Mouse (Mus musculus): ENCODE data around the gene Pgpep1. TPM values are rescaled to one million over a fixed set of nuclear protein-coding genes. Genes with fewer than 3 reads are reported as not detected.

Pgpep1 gene
- polyA plus RNA-seq, 1 experiment from 2014 or later = 18.9 TPM

GRCm38 (mm10) chr8:70657739-70658138, 2.4 kb downstream of the Pgpep1 start:
- WGBS (ENCODE audit: insufficient replicate concordance) = 74% methylated on average over 2 of the region's 2 CpGs
- H3K4me2 ChIP-seq (ENCODE audit: low read depth, low read length) = peak overlapping the region; percentile 93; the same call in 1 of the 2 replicates
- H3K4me3 ChIP-seq (ENCODE audit: low read depth, low read length) = no peak overlapping the region
- ATAC-seq (ENCODE audit: low read depth) = no peak
- H3K27me3 ChIP-seq (ENCODE audit: control insufficient read depth, insufficient read depth, low read depth, low read length) = no peaks in the 10 kb centered on the region
- H3K4me1 ChIP-seq (ENCODE audit: control insufficient read depth, low read depth, low read length) = peaks cover 36% of the 10 kb centered on the region
- no peaks in the 10 kb centered on the region for H3K9me3 ChIP-seq (replicated peaks; ENCODE audit: control insufficient read depth, low read length)
- H3K27ac ChIP-seq (ENCODE audit: low read length) = no peak overlapping the region
- H3K9ac ChIP-seq (ENCODE audit: low read depth, low read length) = no peak overlapping the region
- H3K36me3 ChIP-seq (ENCODE audit: control insufficient read depth, insufficient read depth) = 0 out of 2 replicates have a peak, but pooled peaks cover 2% of the 10 kb centered on the region

- Histone ChIP-seq H3K4me1 (ENCODE audit: control insufficient read depth, low read depth, low read length) (peaks cover 36% of the 10 kb centered on the region), H3K9ac (ENCODE audit: low read depth, low read length) (no peak overlapping the region), H3K36me3 (ENCODE audit: control insufficient read depth, insufficient read depth) (0 out of 2 replicates have a peak, but pooled peaks cover 2% of the 10 kb centered on the region), H3K9me3 (replicated peaks; ENCODE audit: control insufficient read depth, low read length) (no peaks in the 10 kb centered on the region), H3K4me2 (ENCODE audit: low read depth, low read length) (no peak overlapping the region), H3K27ac (ENCODE audit: low read length) (no peak overlapping the region), H3K27me3 (ENCODE audit: control insufficient read depth, insufficient read depth, low read depth, low read length) (no peaks in the 10 kb centered on the region), H3K4me3 (ENCODE audit: low read depth, low read length) (no peak overlapping the region)
- no peak for ATAC-seq (ENCODE audit: low read depth)
- WGBS (ENCODE audit: insufficient replicate concordance) = 91% methylated on average over 3 of the region's 3 CpGs
These were observed 3.0 kb downstream of the Pgpep1 start for GRCm38 (mm10) chr8:70657214-70657613.

- no peak overlapping the region for H3K27ac ChIP-seq (ENCODE audit: low read length)
- no peaks in the 10 kb centered on the region for H3K9me3 ChIP-seq (replicated peaks; ENCODE audit: control insufficient read depth, low read length)
- WGBS (ENCODE audit: insufficient replicate concordance) = 73% methylated on average over 13 of the region's 13 CpGs
- peaks cover 36% of the 10 kb centered on the region for H3K4me1 ChIP-seq (ENCODE audit: control insufficient read depth, low read depth, low read length)
- no peak for ATAC-seq (ENCODE audit: low read depth)
- H3K36me3 ChIP-seq (ENCODE audit: control insufficient read depth, insufficient read depth) = 0 out of 2 replicates have a peak, but pooled peaks cover 2% of the 10 kb centered on the region
- no peak overlapping the region for H3K9ac ChIP-seq (ENCODE audit: low read depth, low read length)
- no peak overlapping the region for H3K4me2 ChIP-seq (ENCODE audit: low read depth, low read length)
- no peaks in the 10 kb centered on the region for H3K27me3 ChIP-seq (ENCODE audit: control insufficient read depth, insufficient read depth, low read depth, low read length)
- no peak overlapping the region for H3K4me3 ChIP-seq (ENCODE audit: low read depth, low read length)
These were observed 3.9 kb downstream of the Pgpep1 start for GRCm38 (mm10) chr8:70656193-70656790.

GRCm38 (mm10) chr8:70655469-70655868, 4.7 kb downstream of the Pgpep1 start:
- Histone ChIP-seq H3K9me3 (replicated peaks; ENCODE audit: control insufficient read depth, low read length) (no peaks in the 10 kb centered on the region), H3K9ac (ENCODE audit: low read depth, low read length) (no peak overlapping the region), H3K4me2 (ENCODE audit: low read depth, low read length) (no peak overlapping the region), H3K4me3 (ENCODE audit: low read depth, low read length) (no peak overlapping the region), H3K36me3 (ENCODE audit: control insufficient read depth, insufficient read depth) (0 out of 2 replicates have a peak, but pooled peaks cover 2% of the 10 kb centered on the region), H3K4me1 (ENCODE audit: control insufficient read depth, low read depth, low read length) (peaks cover 29% of the 10 kb centered on the region), H3K27me3 (ENCODE audit: control insufficient read depth, insufficient read depth, low read depth, low read length) (no peaks in the 10 kb centered on the region), H3K27ac (ENCODE audit: low read length) (no peak overlapping the region)
- WGBS (ENCODE audit: insufficient replicate concordance) = 66% methylated on average over 2 of the region's 2 CpGs
- no peak for ATAC-seq (ENCODE audit: low read depth)

- H3K27ac ChIP-seq (ENCODE audit: low read length) = no peak overlapping the region
- H3K4me1 ChIP-seq (ENCODE audit: control insufficient read depth, low read depth, low read length) = peaks cover 29% of the 10 kb centered on the region
- H3K9ac ChIP-seq (ENCODE audit: low read depth, low read length) = no peak overlapping the region
- no peak for ATAC-seq (ENCODE audit: low read depth)
- H3K36me3 ChIP-seq (ENCODE audit: control insufficient read depth, insufficient read depth) = 0 out of 2 replicates have a peak, but pooled peaks cover 2% of the 10 kb centered on the region
- H3K4me3 ChIP-seq (ENCODE audit: low read depth, low read length) = no peak overlapping the region
- WGBS (ENCODE audit: insufficient replicate concordance) = 44% methylated on average over 1 of the region's 1 CpGs
- no peak overlapping the region for H3K4me2 ChIP-seq (ENCODE audit: low read depth, low read length)
- H3K9me3 ChIP-seq (replicated peaks; ENCODE audit: control insufficient read depth, low read length) = no peaks in the 10 kb centered on the region
- H3K27me3 ChIP-seq (ENCODE audit: control insufficient read depth, insufficient read depth, low read depth, low read length) = no peaks in the 10 kb centered on the region
These were observed 6.1 kb downstream of the Pgpep1 start for GRCm38 (mm10) chr8:70654121-70654520.

GRCm38 (mm10) chr8:70653226-70653625, 7.0 kb downstream of the Pgpep1 start:
- Histone ChIP-seq H3K27me3 (ENCODE audit: control insufficient read depth, insufficient read depth, low read depth, low read length) (no peaks in the 10 kb centered on the region), H3K4me3 (ENCODE audit: low read depth, low read length) (no peak overlapping the region), H3K36me3 (ENCODE audit: control insufficient read depth, insufficient read depth) (0 out of 2 replicates have a peak, but pooled peaks cover 2% of the 10 kb centered on the region), H3K9ac (ENCODE audit: low read depth, low read length) (no peak overlapping the region), H3K27ac (ENCODE audit: low read length) (no peak overlapping the region), H3K4me1 (ENCODE audit: control insufficient read depth, low read depth, low read length) (peaks cover 27% of the 10 kb centered on the region), H3K4me2 (ENCODE audit: low read depth, low read length) (no peak overlapping the region), H3K9me3 (replicated peaks; ENCODE audit: control insufficient read depth, low read length) (no peaks in the 10 kb centered on the region)
- ATAC-seq (ENCODE audit: low read depth) = no peak
- WGBS (ENCODE audit: insufficient replicate concordance) = 25% methylated on average over 2 of the region's 2 CpGs

GRCm38 (mm10) chr8:70650351-70650750, 9.8 kb downstream of the Pgpep1 start:
- H3K36me3 ChIP-seq (ENCODE audit: control insufficient read depth, insufficient read depth) = 0 out of 2 replicates have a peak, but pooled peaks cover under 1% of the 10 kb centered on the region
- H3K4me1 ChIP-seq (ENCODE audit: control insufficient read depth, low read depth, low read length) = peaks cover 33% of the 10 kb centered on the region
- H3K9ac ChIP-seq (ENCODE audit: low read depth, low read length) = no peak overlapping the region
- no peaks in the 10 kb centered on the region for H3K9me3 ChIP-seq (replicated peaks; ENCODE audit: control insufficient read depth, low read length)
- no peak overlapping the region for H3K4me3 ChIP-seq (ENCODE audit: low read depth, low read length)
- 89% methylated on average over 17 of the region's 17 CpGs for WGBS (ENCODE audit: insufficient replicate concordance)
- no peak overlapping the region for H3K27ac ChIP-seq (ENCODE audit: low read length)
- no peaks in the 10 kb centered on the region for H3K27me3 ChIP-seq (ENCODE audit: control insufficient read depth, insufficient read depth, low read depth, low read length)
- no peak for ATAC-seq (ENCODE audit: low read depth)
- no peak overlapping the region for H3K4me2 ChIP-seq (ENCODE audit: low read depth, low read length)

GRCm38 (mm10) chr8:70649324-70649723, 10.9 kb downstream of the Pgpep1 start:
- ATAC-seq (ENCODE audit: low read depth) = peak; percentile 59
- WGBS (ENCODE audit: insufficient replicate concordance) = 43% methylated on average over 4 of the region's 4 CpGs
- no peaks in the 10 kb centered on the region for H3K27me3 ChIP-seq (ENCODE audit: control insufficient read depth, insufficient read depth, low read depth, low read length)
- H3K27ac ChIP-seq (ENCODE audit: low read length) = peak overlapping the region; percentile 35
- H3K4me3 ChIP-seq (ENCODE audit: low read depth, low read length) = no peak overlapping the region
- H3K4me2 ChIP-seq (ENCODE audit: low read depth, low read length) = no peak overlapping the region
- H3K4me1 ChIP-seq (ENCODE audit: control insufficient read depth, low read depth, low read length) = peaks cover 33% of the 10 kb centered on the region
- no peaks in the 10 kb centered on the region for H3K9me3 ChIP-seq (replicated peaks; ENCODE audit: control insufficient read depth, low read length)
- no peaks in the 10 kb centered on the region for H3K36me3 ChIP-seq (ENCODE audit: control insufficient read depth, insufficient read depth)
- 0 out of 2 replicates have a peak overlapping the region, but pooled peaks have one; percentile 15 for H3K9ac ChIP-seq (ENCODE audit: low read depth, low read length)

- Histone ChIP-seq H3K27ac (ENCODE audit: low read length) (peak overlapping the region; percentile 35), H3K9me3 (replicated peaks; ENCODE audit: control insufficient read depth, low read length) (no peaks in the 10 kb centered on the region), H3K4me2 (ENCODE audit: low read depth, low read length) (no peak overlapping the region), H3K4me1 (ENCODE audit: control insufficient read depth, low read depth, low read length) (peaks cover 33% of the 10 kb centered on the region), H3K4me3 (ENCODE audit: low read depth, low read length) (no peak overlapping the region), H3K9ac (ENCODE audit: low read depth, low read length) (no peak overlapping the region), H3K27me3 (ENCODE audit: control insufficient read depth, insufficient read depth, low read depth, low read length) (no peaks in the 10 kb centered on the region), H3K36me3 (ENCODE audit: control insufficient read depth, insufficient read depth) (no peaks in the 10 kb centered on the region)
- 60% methylated on average over 3 of the region's 3 CpGs for WGBS (ENCODE audit: insufficient replicate concordance)
- ATAC-seq (ENCODE audit: low read depth) = no peak; the same call in 1 of the 2 replicates
These were observed 11.3 kb downstream of the Pgpep1 start for GRCm38 (mm10) chr8:70648921-70649320.

Data from liver, embryonic 16.5 days (tissue).